Mouse (Mus musculus) liver, embryonic 15.5 days (tissue): Measurements from ENCODE around the gene Rsu1. TPM values are rescaled to one million over a fixed set of nuclear protein-coding genes. Genes with fewer than 3 reads are reported as not detected.

Experiments used
- ATAC-seq: fragments of 200-750 bp; cut with Nextera tagmentation; 2 replicates; pipeline ENCODE4 v1.8.0; 2017; ENCODE audit warnings: moderate number of reproducible peaks, mild to moderate bottlenecking, moderate library complexity; ENCODE audit not compliant: insufficient read depth
- H3K27ac ChIP-seq: fragments of 300-500 bp; sonication (generic); replicated peaks from 2 replicates; pipeline ENCODE4 v1.5.1; 2015; ENCODE audit warnings: mild to moderate bottlenecking, inconsistent platforms
- H3K27me3 ChIP-seq: fragments of 300-500 bp; sonication (generic); 2 replicates; pipeline ENCODE4 v1.6.1; 2015; ENCODE audit warnings: mild to moderate bottlenecking, inconsistent platforms
- H3K36me3 ChIP-seq: fragments of 300-500 bp; sonication (generic); replicated peaks from 2 replicates; pipeline ENCODE4 v1.6.1; 2015; ENCODE audit warnings: moderate library complexity, mild to moderate bottlenecking, inconsistent platforms
- H3K4me1 ChIP-seq: fragments of 300-500 bp; sonication (generic); replicated peaks from 2 replicates; pipeline ENCODE4 v1.6.1; 2015; ENCODE audit warnings: inconsistent platforms
- H3K4me2 ChIP-seq: fragments of 300-500 bp; sonication (generic); 2 replicates; pipeline ENCODE4 v1.6.1; 2015; ENCODE audit warnings: moderate library complexity, mild to moderate bottlenecking, inconsistent platforms
- H3K4me3 ChIP-seq: fragments of 300-500 bp; sonication (generic); replicated peaks from 2 replicates; pipeline ENCODE4 v1.5.1; 2015; ENCODE audit warnings: mild to moderate bottlenecking, inconsistent platforms
- H3K9ac ChIP-seq: fragments of 300-500 bp; sonication (generic); 2 replicates; pipeline ENCODE4 v1.6.1; 2015; ENCODE audit warnings: moderate library complexity, mild to moderate bottlenecking, inconsistent platforms
- H3K9me3 ChIP-seq: fragments of 300-500 bp; sonication (generic); replicated peaks from 2 replicates; pipeline ENCODE4 v1.6.1; 2016; ENCODE audit warnings: inconsistent platforms
- WGBS: fragments of 180-500 bp; shearing (Covaris S2); methylation state at CpG from one replicate; pipeline ENCODE4 v1.1.7; 2015; ENCODE audit warnings: mixed read lengths; ENCODE audit not compliant: insufficient replicate concordance; 5-methylcytosine and 5-hydroxymethylcytosine counted together
- polyA plus RNA-seq: library from polyadenylated mRNA; unstranded; fragments of >200 nt; fragmentation: Nextera tagmentation; extraction: Ambion mirVana; gene quantifications from 2 replicates; pipeline ENCODE4 v1.2.1, GENCODE M21; 2015

The Rsu1 gene
- polyA plus RNA-seq: 52.5 and 55.2 TPM in 2 replicates

- Histone ChIP-seq H3K36me3 (peaks cover 4% of the 10 kb centered on the region; the same call in 1 of the 2 replicates), H3K27me3 (no peaks in the 10 kb centered on the region), H3K27ac (peak within 1 kb of the TSS; percentile 87), H3K9ac (peak within 1 kb of the TSS; percentile 75), H3K9me3 (no peaks in the 10 kb centered on the region), H3K4me3 (peak within 1 kb of the TSS; percentile 72), H3K4me1 (peaks cover 40% of the 10 kb centered on the region), H3K4me2 (peak within 1 kb of the TSS; percentile 92)
- ATAC-seq: peak; percentile 98
- WGBS: under 1% methylated on average over 37 of the region's 37 CpGs
Measured at GRCm38 (mm10) chr2:13271165-13271957, at the start of gene Rsu1. TSS of gene Rsu1 (minus strand) at chr2:13271415.

GRCm38 (mm10) chr2:13303376-13303775 lies 32.2 kb upstream of the Rsu1 start:
- no peaks in the 10 kb centered on the region for H3K27me3 ChIP-seq
- no peak overlapping the region for H3K4me2 ChIP-seq
- H3K36me3 ChIP-seq: no peaks in the 10 kb centered on the region
- no peaks in the 10 kb centered on the region for H3K9me3 ChIP-seq
- 71% methylated on average over 3 of the region's 3 CpGs for WGBS
- no peak overlapping the region for H3K9ac ChIP-seq
- H3K4me3 ChIP-seq: no peak overlapping the region
- H3K4me1 ChIP-seq: no peaks in the 10 kb centered on the region
- no peak for ATAC-seq
- no peak overlapping the region for H3K27ac ChIP-seq

- Histone ChIP-seq H3K9me3 (no peaks in the 10 kb centered on the region), H3K4me3 (no peak overlapping the region), H3K27me3 (no peaks in the 10 kb centered on the region), H3K27ac (no peak overlapping the region), H3K4me2 (no peak overlapping the region), H3K4me1 (no peaks in the 10 kb centered on the region), H3K36me3 (no peaks in the 10 kb centered on the region), H3K9ac (no peak overlapping the region)
- no peak for ATAC-seq
- WGBS: 21% methylated on average over 3 of the region's 3 CpGs
Measured at GRCm38 (mm10) chr2:13299031-13299430, 27.8 kb upstream of the Rsu1 start.

GRCm38 (mm10) chr2:13297733-13298132 lies 26.5 kb upstream of the Rsu1 start:
- Histone ChIP-seq H3K27me3 (no peaks in the 10 kb centered on the region), H3K36me3 (no peaks in the 10 kb centered on the region), H3K4me2 (no peak overlapping the region), H3K27ac (no peak overlapping the region), H3K9ac (no peak overlapping the region), H3K9me3 (no peaks in the 10 kb centered on the region), H3K4me1 (no peaks in the 10 kb centered on the region), H3K4me3 (no peak overlapping the region)
- 28% methylated on average over 5 of the region's 5 CpGs for WGBS
- ATAC-seq: no peak

GRCm38 (mm10) chr2:13290661-13291060 lies 19.4 kb upstream of the Rsu1 start:
- H3K4me1 ChIP-seq: no peaks in the 10 kb centered on the region
- H3K4me3 ChIP-seq: no peak overlapping the region
- no peaks in the 10 kb centered on the region for H3K9me3 ChIP-seq
- 1% methylated on average over 1 of the region's 1 CpGs for WGBS
- no peak overlapping the region for H3K4me2 ChIP-seq
- H3K27me3 ChIP-seq: no peaks in the 10 kb centered on the region
- no peaks in the 10 kb centered on the region for H3K36me3 ChIP-seq
- ATAC-seq: no peak
- H3K9ac ChIP-seq: no peak overlapping the region
- H3K27ac ChIP-seq: no peak overlapping the region

GRCm38 (mm10) chr2:13290070-13290469 lies 18.9 kb upstream of the Rsu1 start:
- Histone ChIP-seq H3K9me3 (no peaks in the 10 kb centered on the region), H3K4me3 (no peak overlapping the region), H3K27ac (no peak overlapping the region), H3K27me3 (no peaks in the 10 kb centered on the region), H3K4me1 (no peaks in the 10 kb centered on the region), H3K36me3 (no peaks in the 10 kb centered on the region), H3K4me2 (no peak overlapping the region), H3K9ac (no peak overlapping the region)
- WGBS: 62% methylated on average over 3 of the region's 3 CpGs
- ATAC-seq: no peak

- Histone ChIP-seq H3K4me3 (no peak overlapping the region), H3K4me2 (no peak overlapping the region), H3K36me3 (no peaks in the 10 kb centered on the region), H3K9ac (no peak overlapping the region), H3K9me3 (no peaks in the 10 kb centered on the region), H3K27ac (no peak overlapping the region), H3K4me1 (no peaks in the 10 kb centered on the region), H3K27me3 (no peaks in the 10 kb centered on the region)
- no peak for ATAC-seq
- 44% methylated on average over 10 of the region's 10 CpGs for WGBS
Measured at GRCm38 (mm10) chr2:13278114-13278862, 7.1 kb upstream of the Rsu1 start.

- Histone ChIP-seq H3K9ac (no peak overlapping the region), H3K9me3 (no peaks in the 10 kb centered on the region), H3K4me2 (no peak overlapping the region), H3K27me3 (no peaks in the 10 kb centered on the region), H3K36me3 (no peaks in the 10 kb centered on the region), H3K27ac (no peak overlapping the region), H3K4me1 (peaks cover 16% of the 10 kb centered on the region), H3K4me3 (no peak overlapping the region)
- ATAC-seq: no peak
- 66% methylated on average over 7 of the region's 7 CpGs for WGBS
Measured at GRCm38 (mm10) chr2:13275874-13276273, 4.7 kb upstream of the Rsu1 start.

- Histone ChIP-seq H3K9ac (peak overlapping the region; percentile 73), H3K27ac (peak overlapping the region; percentile 87), H3K4me2 (peak overlapping the region; percentile 92), H3K4me3 (peak overlapping the region; percentile 72), H3K9me3 (no peaks in the 10 kb centered on the region), H3K27me3 (no peaks in the 10 kb centered on the region), H3K36me3 (peaks cover 4% of the 10 kb centered on the region; the same call in 1 of the 2 replicates), H3K4me1 (peaks cover 40% of the 10 kb centered on the region)
- WGBS: 18% methylated on average over 8 of the region's 8 CpGs
- peak; percentile 3 for ATAC-seq
Measured at GRCm38 (mm10) chr2:13270736-13271135, 479 bp downstream of the Rsu1 start.

- 41% methylated on average over 4 of the region's 4 CpGs for WGBS
- no peaks in the 10 kb centered on the region for H3K27me3 ChIP-seq
- peaks cover 40% of the 10 kb centered on the region for H3K4me1 ChIP-seq
- H3K36me3 ChIP-seq: peaks cover 4% of the 10 kb centered on the region; the same call in 1 of the 2 replicates
- no peak overlapping the region for H3K27ac ChIP-seq
- no peak overlapping the region for H3K4me3 ChIP-seq
- no peak overlapping the region for H3K9ac ChIP-seq
- H3K4me2 ChIP-seq: 0 out of 2 replicates have a peak overlapping the region, but pooled peaks have one; percentile 1
- H3K9me3 ChIP-seq: no peaks in the 10 kb centered on the region
- ATAC-seq: no peak
Measured at GRCm38 (mm10) chr2:13268681-13269293, 2.4 kb downstream of the Rsu1 start.

- Histone ChIP-seq H3K27me3 (no peaks in the 10 kb centered on the region), H3K36me3 (peaks cover 4% of the 10 kb centered on the region; the same call in 1 of the 2 replicates), H3K9me3 (no peaks in the 10 kb centered on the region), H3K4me3 (no peak overlapping the region), H3K27ac (no peak overlapping the region), H3K4me1 (peaks cover 15% of the 10 kb centered on the region), H3K9ac (no peak overlapping the region), H3K4me2 (no peak overlapping the region)
- ATAC-seq: no peak
- WGBS: 41% methylated on average over 4 of the region's 4 CpGs
Measured at GRCm38 (mm10) chr2:13264875-13265274, 6.3 kb downstream of the Rsu1 start.
